Mouse (Mus musculus) thymus, postnatal 4 days (tissue): ENCODE measurements at regions not wholly inside any gene's neighbourhood (a gene's known extent, or its start where the extent isn't known, plus 50 kb on each side); places are given as distances from the start of the nearest gene placed in this dataset.

Experiments
- DNase-seq: peaks from one replicate; pipeline ENCODE4 v3.0.0; 2021

DNA sequence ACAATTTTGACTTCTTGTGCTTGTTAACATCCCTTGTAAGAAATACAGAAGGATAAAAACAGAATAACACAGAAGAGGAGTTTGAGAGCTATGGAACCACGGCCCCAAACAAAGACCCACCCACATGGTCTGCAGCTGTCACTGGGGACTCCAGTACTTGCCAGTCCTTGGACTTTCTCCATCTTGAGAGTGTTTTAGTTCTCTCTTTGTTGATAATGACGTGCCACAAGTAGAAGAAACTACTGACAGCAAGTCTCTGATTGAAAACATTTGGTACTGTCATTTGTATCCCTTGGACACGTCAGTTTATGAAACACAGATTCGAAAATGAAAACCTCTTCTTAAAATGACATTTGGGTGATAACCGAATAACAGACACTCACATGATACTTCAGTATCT lies 68.3 kb upstream of the Frg1 start:
- DNase-seq: no peak

DNA sequence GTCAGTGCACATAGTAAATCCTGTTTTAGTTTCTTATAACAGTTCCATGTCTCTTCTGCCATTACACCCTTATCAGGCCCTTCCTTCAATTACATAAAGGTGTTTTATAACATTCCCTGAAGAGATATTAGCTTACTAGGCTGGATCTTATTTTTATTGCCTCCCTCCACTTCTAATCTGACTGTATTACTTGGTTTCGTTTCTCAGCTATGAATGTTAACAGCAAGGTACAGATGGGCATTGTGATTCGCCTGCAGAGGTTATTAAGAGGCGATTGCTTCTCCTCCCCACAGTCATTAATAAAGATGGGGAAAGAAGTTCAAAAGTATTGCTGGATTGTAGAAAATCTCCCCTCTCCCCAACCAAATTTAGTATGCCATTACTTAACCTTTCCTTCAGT lies 66.4 kb upstream of the Frg1 start:
- DNase-seq: no peak

DNA sequence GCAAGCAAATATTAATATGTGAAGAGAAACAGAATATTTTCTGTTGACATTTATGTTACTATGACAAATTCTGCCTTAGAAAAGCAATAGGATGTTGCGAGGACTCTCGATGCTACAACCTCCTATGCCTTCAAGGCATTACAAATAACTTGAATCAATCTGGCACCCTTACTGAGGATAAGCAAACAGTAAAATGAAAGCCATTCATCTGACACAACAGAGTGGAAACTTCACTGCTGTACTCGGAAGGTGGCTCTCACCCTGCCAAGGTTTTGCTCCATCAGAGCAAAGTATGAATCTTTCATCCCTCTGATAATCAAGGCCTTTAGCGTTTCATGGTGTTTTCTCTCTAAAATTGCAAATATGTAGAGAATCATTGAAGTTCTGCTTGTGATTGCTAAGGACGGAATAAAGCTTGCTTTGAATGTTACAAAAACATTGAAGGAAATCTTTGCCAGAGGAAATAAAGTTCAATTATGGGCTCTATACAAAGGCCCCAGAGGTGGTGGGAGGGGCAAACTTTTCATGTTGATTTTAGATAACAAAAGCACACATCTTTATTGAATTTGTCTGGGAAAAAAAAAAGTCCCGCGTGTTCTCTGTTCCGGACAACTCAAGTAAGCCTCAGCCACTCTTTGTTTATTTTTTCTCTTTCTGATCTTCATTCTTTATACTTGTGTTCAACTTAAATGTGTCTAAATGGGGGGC lies 56.3 kb upstream of the Frg1 start:
- no peak for DNase-seq

DNA sequence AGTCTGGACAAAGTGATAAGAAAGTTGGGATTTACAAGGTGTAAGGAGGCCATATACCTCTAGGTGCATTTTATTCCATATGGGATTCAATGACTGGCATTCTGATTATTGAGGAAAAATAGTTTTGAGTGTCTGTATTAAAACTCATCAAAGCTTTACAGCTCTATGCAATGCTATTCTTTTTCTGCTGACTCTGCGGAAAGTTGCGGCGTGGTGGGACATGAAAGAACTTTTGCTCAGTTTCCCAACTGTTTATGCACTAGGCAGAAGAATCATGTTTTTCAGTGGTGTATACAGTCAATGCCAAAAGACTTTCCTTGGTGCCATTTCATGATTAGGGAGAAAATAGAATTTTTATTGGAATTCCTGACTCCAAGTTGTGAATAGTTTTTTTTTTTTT lies 55.4 kb upstream of the Frg1 start:
- no peak for DNase-seq
